In genomic region chr10:93035489-93035888, GRCm38 (mm10) we compare ENCODE assay signal across 29 mouse cellular contexts. TPM values are rescaled to one million over a fixed set of nuclear protein-coding genes. Genes with fewer than 3 reads are reported as not detected.
A peak's percentile ranks its signal among the peaks of the same experiment; 100 is the strongest.
DNase-seq lines count a peak whose midpoint lies in the region; ATAC-seq and TF ChIP-seq lines count a peak whose summit lies in the region.
"Had no signal": no experiment of that assay in that cellular context is flagged by ENCODE, and none has a peak within 500 bp of the region (broad histone marks: within the 10 kb centered on the region; RNA-seq: fewer than 3 reads in every experiment).

No protein-coding gene starts in this region.

- no peaks in the 10 kb centered on the region for H3K9me3 ChIP-seq in lung, embryonic 16.5 days (ENCODE audit: control insufficient read depth, low read length)
- H3K9me3 ChIP-seq in embryonic facial prominence, embryonic 10.5 days: no peaks in the 10 kb centered on the region
- H3K9me3 ChIP-seq: forebrain, embryonic 15.5 days; intestine, embryonic 15.5 days; limb, embryonic 13.5 days; stomach, embryonic 15.5 days had no signal

- no peak overlapping the region for H3K9ac ChIP-seq in lung, embryonic 16.5 days (ENCODE audit: low read length)
- H3K9ac ChIP-seq: forebrain, embryonic 15.5 days; heart, embryonic 12.5 days; intestine, embryonic 15.5 days; limb, embryonic 13.5 days; midbrain, embryonic 13.5 days; stomach, embryonic 15.5 days had no signal

- H3K4me3 ChIP-seq in lung, embryonic 16.5 days (ENCODE audit: low read length): no peak overlapping the region
- no peak overlapping the region for H3K4me3 ChIP-seq in embryonic facial prominence, embryonic 10.5 days
- H3K4me3 ChIP-seq: forebrain, embryonic 15.5 days; heart, embryonic 12.5 days; intestine, embryonic 15.5 days; limb, embryonic 13.5 days; midbrain, embryonic 13.5 days; stomach, embryonic 15.5 days had no signal

- WGBS in lung, embryonic 16.5 days: 52% methylated on average over 10 of the region's 10 CpGs
- WGBS in embryonic facial prominence, embryonic 10.5 days: 68% methylated on average over 10 of the region's 10 CpGs

- no peak overlapping the region for H3K4me2 ChIP-seq in lung, embryonic 16.5 days (ENCODE audit: low read depth, low read length)
- H3K4me2 ChIP-seq: forebrain, embryonic 15.5 days; heart, embryonic 12.5 days; intestine, embryonic 15.5 days; limb, embryonic 13.5 days; liver, embryonic 11.5 days; midbrain, embryonic 13.5 days; stomach, embryonic 15.5 days had no signal

- H3K36me3 ChIP-seq in lung, embryonic 16.5 days (ENCODE audit: control insufficient read depth, insufficient read depth, low read length): no peaks in the 10 kb centered on the region
- no peaks in the 10 kb centered on the region for H3K36me3 ChIP-seq in embryonic facial prominence, embryonic 10.5 days (replicated peaks)
- H3K36me3 ChIP-seq: forebrain, embryonic 15.5 days; heart, embryonic 12.5 days; intestine, embryonic 15.5 days; limb, embryonic 13.5 days; midbrain, embryonic 13.5 days; stomach, embryonic 15.5 days had no signal

- no peak overlapping the region for H3K27ac ChIP-seq in lung, embryonic 16.5 days (ENCODE audit: low read length)
- H3K27ac ChIP-seq in embryonic facial prominence, embryonic 10.5 days (replicated peaks): no peak overlapping the region
- H3K27ac ChIP-seq: forebrain, embryonic 15.5 days; intestine, embryonic 15.5 days; limb, embryonic 13.5 days; macrophage; midbrain, embryonic 13.5 days; stomach, embryonic 15.5 days had no signal

- no peaks in the 10 kb centered on the region for H3K27me3 ChIP-seq in lung, embryonic 16.5 days (ENCODE audit: control insufficient read depth, insufficient read depth, low read depth, low read length)
- no peaks in the 10 kb centered on the region for H3K27me3 ChIP-seq in embryonic facial prominence, embryonic 10.5 days (replicated peaks; ENCODE audit: low read depth, poor library complexity, severe bottlenecking)
- H3K27me3 ChIP-seq: CH12.LX; forebrain, embryonic 15.5 days; heart, embryonic 12.5 days; intestine, embryonic 15.5 days; limb, embryonic 13.5 days; midbrain, embryonic 13.5 days; stomach, embryonic 15.5 days had no signal

- ATAC-seq in lung, embryonic 16.5 days (ENCODE audit: low read depth): peak; percentile 54; the same call in 1 of the 2 replicates
- ATAC-seq: activated CD4-positive, CD25-positive, alpha-beta regulatory T cell, adult 4 months; forebrain, embryonic 15.5 days; hindbrain, embryonic 16.5 days; intestine, embryonic 15.5 days; midbrain, embryonic 13.5 days had no signal

- H3K4me1 ChIP-seq in lung, embryonic 16.5 days (replicated peaks; ENCODE audit: control insufficient read depth, insufficient read depth, low read length): no peaks in the 10 kb centered on the region
- H3K4me1 ChIP-seq in embryonic facial prominence, embryonic 10.5 days: 0 out of 2 replicates have a peak, but pooled peaks cover 2% of the 10 kb centered on the region
- H3K4me1 ChIP-seq: forebrain, embryonic 15.5 days; heart, embryonic 12.5 days; intestine, embryonic 15.5 days; midbrain, embryonic 13.5 days; stomach, embryonic 15.5 days had no signal

- DNase-seq in heart, adult 11 months: peak; percentile 75
- DNase-seq in heart, adult 18-20 months: no peak
- DNase-seq in lung, postnatal 14 days: no peak
- peak; percentile 47 for DNase-seq in brain, embryonic 14.5 days (ENCODE audit: low read depth)
- peak; percentile 16 for DNase-seq in embryonic facial prominence, embryonic 10.5 days (ENCODE audit: low spot score)
- no peak for DNase-seq in right cerebral cortex, adult 18-20 months
- DNase-seq in kidney, postnatal 36 days: no peak
- DNase-seq: adrenal gland, adult 2 months; adrenal gland, postnatal 36 days; B cell, adult 2 months; cerebellum, adult 2 months; cerebellum, postnatal 14 days; kidney, adult 2 months; kidney, postnatal 4 days; right cerebral cortex, postnatal 25 days; thymus, postnatal 14 days had no signal

- TF ChIP-seq CTCF in brain, embryonic 14.5 days (IDR thresholded peaks at IDR 0.05; ENCODE audit: borderline replicate concordance, extremely low read depth, insufficient read depth, insufficient read length): no peak

- no peak for TF ChIP-seq POLR2A in brain, embryonic 14.5 days (IDR thresholded peaks at IDR 0.05; ENCODE audit: borderline replicate concordance, extremely low read depth, insufficient read depth, insufficient read length, poor library complexity, severe bottlenecking)

RNA-seq across cellular contexts. Expression of gene Cfap54, which starts 45.9 kb away (rescaled TPM):
- total RNA-seq in heart, adult 18-20 months (2021): 1 to 10 TPM in 1 of 2 experiments, under 1 TPM in 1; 0.57 to 1.5 TPM
- polyA plus RNA-seq in lung, embryonic 16.5 days (2015; fragmentation: Nextera tagmentation; extraction: Ambion mirVana): 2.0 and 2.2 TPM in 2 replicates
- 1.9 and 2.8 TPM in 2 replicates for polyA plus RNA-seq in brain, embryonic 14.5 days (2012; rRNA removed)
- polyA plus RNA-seq in embryonic facial prominence, embryonic 10.5 days (2016; fragmentation: Nextera tagmentation; extraction: Ambion mirVana): 0.36 and 0.42 TPM in 2 replicates
- polyA plus RNA-seq: liver, embryonic 16.5 days; macrophage had no signal

Comparison
In these comparisons a context has a peak if more than half of its experiments do, and no peak if none do; other contexts are left out.
1. DNase-seq: peak in heart, adult 11 months (single experiment), brain, embryonic 14.5 days (single experiment) and embryonic facial prominence, embryonic 10.5 days (single experiment); none in heart, adult 18-20 months (0 of 2), lung, postnatal 14 days (single experiment), right cerebral cortex, adult 18-20 months (single experiment) and kidney, postnatal 36 days (0 of 2).